Mouse (Mus musculus): ENCODE data around the gene Mfsd4b4.

DNA sequence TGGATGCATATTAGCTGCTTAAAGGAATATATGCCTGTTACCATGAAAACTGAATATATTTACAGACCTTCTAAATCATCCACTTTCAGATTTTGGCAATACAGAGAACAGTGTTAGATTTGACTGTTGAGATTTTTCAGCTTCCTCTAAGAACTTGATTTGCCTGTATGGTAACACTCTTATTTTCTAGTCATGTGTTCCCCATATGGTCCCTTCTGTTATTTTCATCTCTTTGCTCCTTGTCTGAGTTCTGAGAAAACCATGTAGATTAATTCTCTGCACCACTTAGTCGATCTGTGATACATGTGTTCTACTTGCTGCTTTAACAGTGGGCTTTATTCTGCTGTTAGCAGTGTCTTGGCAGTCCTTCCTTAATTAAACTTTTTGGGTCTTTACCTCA lies 56.4 kb downstream of the Mfsd4b4 start:
- TF ChIP-seq HCFC1 (IDR thresholded peaks at IDR 0.05; ENCODE audit: borderline replicate concordance, insufficient read depth, low read length) (no peak), ZNF384 (IDR thresholded peaks at IDR 0.05; ENCODE audit: low read depth, low read length) (no peak), ZC3H11A (IDR thresholded peaks at IDR 0.05; ENCODE audit: borderline replicate concordance, low read depth, low read length) (no peak)

Data from ES-E14 (cell line).